Mouse (Mus musculus): ENCODE results near the gene Htr5a.

GRCm38 (mm10) chr5:27818840-27819672, 22.9 kb upstream of the Htr5a start:
- TF ChIP-seq CTCF (IDR thresholded peaks at IDR 0.05; ENCODE audit: low read depth) (no peak), EP300 (IDR thresholded peaks at IDR 0.05; ENCODE audit: low read depth) (no peak)
